Mouse (Mus musculus) erythroblast, embryonic 14.5 days (primary cell): Measurements from ENCODE around the gene Hspa5.

ENCODE experiments used
- GATA1 ChIP-seq: IDR thresholded peaks from 2 replicates; pipeline ENCODE4 v1.6.1; 2012; ENCODE audit warnings: low read length, inconsistent platforms, mixed read lengths
- TAL1 ChIP-seq: IDR thresholded peaks from 3 replicates; pipeline ENCODE4 v1.6.1; 2012; ENCODE audit warnings: low read length, inconsistent platforms, mixed read lengths

DNA sequence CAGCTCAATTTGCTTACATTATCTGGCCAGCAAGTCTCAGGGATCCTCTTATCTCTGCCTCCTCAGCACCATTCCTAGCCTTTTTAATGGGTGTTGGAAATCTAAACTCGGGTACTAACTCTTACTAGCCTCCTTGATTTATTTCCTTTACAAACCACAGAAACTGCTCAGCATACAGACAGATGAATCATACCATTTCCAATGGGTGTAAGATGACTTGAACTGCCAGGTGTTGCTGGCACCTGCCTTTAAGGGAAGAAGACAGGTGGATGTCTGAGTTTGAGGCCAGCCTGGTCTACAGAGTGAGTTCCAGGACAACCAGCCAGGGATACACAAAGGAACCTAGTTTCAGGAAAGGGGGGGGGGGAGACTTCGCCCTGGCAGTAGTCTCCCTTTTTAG lies 36.3 kb downstream of the Hspa5 start:
- TF ChIP-seq GATA1 = no peak
- no peak for TF ChIP-seq TAL1
